Mouse (Mus musculus) midbrain, embryonic 12.5 days (tissue): ENCODE results near the gene Gm6588. TPM values are rescaled to one million over a fixed set of nuclear protein-coding genes. Genes with fewer than 3 reads are reported as not detected.

Experiments used
- ATAC-seq: fragments of 200-750 bp; cut with Nextera tagmentation; 2 replicates; pipeline ENCODE4 v1.8.0; 2017; ENCODE audit warnings: low read depth, moderate TSS enrichment, moderate library complexity; ENCODE audit not compliant: low FRiP score
- H3K27ac ChIP-seq: fragments of 300-500 bp; sonication (generic); replicated peaks from 2 replicates; pipeline ENCODE4 v1.5.1; 2016; ENCODE audit warnings: mild to moderate bottlenecking
- H3K27me3 ChIP-seq: fragments of 300-500 bp; sonication (generic); 2 replicates; pipeline ENCODE4 v1.6.1; 2016; ENCODE audit warnings: mild to moderate bottlenecking
- H3K36me3 ChIP-seq: fragments of 300-500 bp; sonication (generic); 2 replicates; pipeline ENCODE4 v1.6.1; 2016
- H3K4me1 ChIP-seq: fragments of 300-500 bp; sonication (generic); 2 replicates; pipeline ENCODE4 v1.6.1; 2016
- H3K4me2 ChIP-seq: fragments of 300-500 bp; sonication (generic); replicated peaks from 2 replicates; pipeline ENCODE4 v1.6.1; 2016; ENCODE audit warnings: mild to moderate bottlenecking, moderate library complexity
- H3K4me3 ChIP-seq: fragments of 300-500 bp; sonication (generic); 2 replicates; pipeline ENCODE4 v1.5.1; 2016; ENCODE audit warnings: mild to moderate bottlenecking
- H3K9ac ChIP-seq: fragments of 300-500 bp; sonication (generic); replicated peaks from 2 replicates; pipeline ENCODE4 v1.6.1; 2016; ENCODE audit warnings: mild to moderate bottlenecking, moderate library complexity
- H3K9me3 ChIP-seq: fragments of 300-500 bp; sonication (generic); 2 replicates; pipeline ENCODE4 v1.6.1; 2016; ENCODE audit warnings: mild to moderate bottlenecking
- WGBS: fragments of 180-500 bp; shearing (Covaris S2); methylation state at CpG from one replicate; pipeline ENCODE4 v1.1.7; 2016; 5-methylcytosine and 5-hydroxymethylcytosine counted together
- polyA plus RNA-seq: library from polyadenylated mRNA; unstranded; fragments of >200 nt; fragmentation: Nextera tagmentation; extraction: Ambion mirVana; gene quantifications from 2 replicates; pipeline ENCODE4 v1.2.1, GENCODE M21; 2016

Gm6588 gene
- polyA plus RNA-seq, 1 experiment from 2014 or later, result 0.42 TPM

DNA sequence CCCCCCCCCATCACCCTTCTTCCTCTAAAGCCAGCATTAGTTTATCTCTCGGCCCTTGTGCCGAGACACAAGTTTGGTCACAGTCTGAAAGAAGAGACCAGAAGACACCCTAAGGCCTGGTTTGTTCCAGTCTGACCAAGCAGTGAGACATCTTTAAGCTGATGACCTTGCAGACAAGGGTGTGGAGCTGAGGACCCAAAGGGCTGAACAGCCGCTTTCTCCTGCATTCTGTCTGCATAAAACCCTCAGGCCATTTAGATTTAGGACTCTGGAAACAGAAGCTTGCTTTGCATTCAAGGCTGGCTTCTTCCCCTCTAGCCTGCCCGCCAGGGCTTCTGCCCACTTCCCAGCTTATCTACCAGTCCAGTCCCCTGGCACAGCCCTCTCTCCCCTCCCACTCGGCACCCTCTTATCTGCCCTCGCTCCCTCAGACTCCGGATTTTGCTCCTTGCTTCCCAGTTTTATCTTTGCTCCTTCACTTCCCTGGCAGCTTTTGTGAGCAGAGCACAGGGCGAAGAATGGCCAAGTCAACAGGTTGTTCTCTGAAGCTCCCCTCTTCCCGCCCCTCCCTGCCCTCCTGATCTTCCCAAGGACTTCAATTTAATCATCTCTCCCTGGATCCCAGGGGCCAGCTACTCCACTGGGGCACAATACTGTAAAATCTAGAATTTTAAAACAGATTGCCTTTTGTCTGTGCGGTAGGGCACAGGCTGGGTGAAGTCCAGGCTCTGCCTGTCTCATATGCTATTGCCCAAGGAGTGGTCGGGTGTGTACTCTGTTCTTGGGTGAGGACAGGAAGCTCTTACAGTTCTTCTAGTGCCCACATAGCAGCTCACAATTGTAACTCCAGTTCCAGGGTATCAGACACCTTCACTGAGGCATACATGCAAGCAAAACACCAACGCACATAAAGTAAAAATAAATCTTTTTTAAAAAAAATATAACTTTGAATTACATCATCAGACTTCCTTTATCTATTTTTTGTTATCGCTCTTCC lies 50.0 kb downstream of the Gm6588 start:
- ATAC-seq, result no peak
- Histone ChIP-seq H3K9me3 (no peaks in the 10 kb centered on the region), H3K4me2 (no peak overlapping the region), H3K4me1 (peaks cover 32% of the 10 kb centered on the region), H3K27me3 (peaks cover 13% of the 10 kb centered on the region; the same call in 1 of the 2 replicates), H3K4me3 (no peak overlapping the region), H3K9ac (0 out of 2 replicates have a peak overlapping the region, but pooled peaks have one; percentile 4), H3K27ac (0 out of 2 replicates have a peak overlapping the region, but pooled peaks have one; percentile 67), H3K36me3 (no peaks in the 10 kb centered on the region)
- WGBS, result 74% methylated on average over 13 of the region's 13 CpGs

- Histone ChIP-seq H3K36me3 (no peaks in the 10 kb centered on the region), H3K4me1 (peaks cover 32% of the 10 kb centered on the region), H3K9ac (no peak overlapping the region; the same call in 1 of the 2 replicates), H3K4me3 (no peak overlapping the region), H3K27ac (peak overlapping the region; percentile 67), H3K9me3 (no peaks in the 10 kb centered on the region), H3K27me3 (peaks cover 11% of the 10 kb centered on the region; the same call in 1 of the 2 replicates), H3K4me2 (no peak overlapping the region)
- ATAC-seq, result peak; percentile 56
- 48% methylated on average over 8 of the region's 8 CpGs for WGBS
Measured at GRCm38 (mm10) chr5:112499918-112500682, 50.9 kb downstream of the Gm6588 start.

Other genes with a start within 250 kb of the Gm6588 start
- 1.3 and 2.0 TPM in 2 replicates for gene Cryba4, start 196.9 kb upstream of the Gm6588 start, polyA plus RNA-seq
- gene Crybb1, start 193.6 kb upstream of the Gm6588 start, polyA plus RNA-seq, result 1.3 and 1.9 TPM in 2 replicates
- gene Tpst2, start 172.7 kb upstream of the Gm6588 start, polyA plus RNA-seq, result 29.4 and 31.1 TPM in 2 replicates
- 40.2 and 40.5 TPM in 2 replicates for gene Tfip11, start 123.1 kb upstream of the Gm6588 start, polyA plus RNA-seq
- gene Srrd, start 106.4 kb upstream of the Gm6588 start, polyA plus RNA-seq, result 48.4 and 48.6 TPM in 2 replicates
- 35.7 and 38.4 TPM in 2 replicates for gene Hps4, start 106.3 kb upstream of the Gm6588 start, polyA plus RNA-seq
- gene Gm6583, start 93.4 kb upstream of the Gm6588 start, polyA plus RNA-seq, result 0.26 and 0.30 TPM in 2 replicates
- gene Asphd2, start 54.6 kb upstream of the Gm6588 start, polyA plus RNA-seq, result 58.3 and 65.7 TPM in 2 replicates
- gene Sez6l, start 127.8 kb downstream of the Gm6588 start, polyA plus RNA-seq, result 16.4 and 18.7 TPM in 2 replicates